Mouse (Mus musculus): ENCODE data around the gene Grxcr1.

Gene Grxcr1

GRCm38 (mm10) chr5:68087174-68087573 is 55.5 kb downstream of the Grxcr1 start:
- no peak for DNase-seq (ENCODE audit: low spot score in 2 of 2)

DNA sequence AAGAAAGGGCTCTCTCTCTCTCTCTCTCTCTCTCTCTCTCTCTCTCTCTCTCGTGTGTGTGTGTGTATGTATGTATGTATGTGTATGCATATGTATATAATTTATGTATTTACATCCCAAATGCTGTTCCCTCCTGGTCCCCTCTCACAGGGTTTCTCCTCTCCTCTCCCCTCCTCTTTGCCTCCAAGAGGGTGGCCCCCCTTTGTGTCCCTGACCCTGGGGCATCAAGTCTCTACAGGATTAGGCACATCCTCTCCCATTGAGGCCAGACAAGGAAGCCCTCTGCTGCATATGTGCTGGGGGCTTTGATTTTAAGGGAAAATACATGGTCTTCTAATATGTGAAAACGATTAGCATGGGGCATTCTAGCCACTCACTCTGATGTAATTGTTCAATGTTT is 61.5 kb downstream of the Grxcr1 start:
- no peak for DNase-seq (ENCODE audit: low spot score in 2 of 2)

DNA sequence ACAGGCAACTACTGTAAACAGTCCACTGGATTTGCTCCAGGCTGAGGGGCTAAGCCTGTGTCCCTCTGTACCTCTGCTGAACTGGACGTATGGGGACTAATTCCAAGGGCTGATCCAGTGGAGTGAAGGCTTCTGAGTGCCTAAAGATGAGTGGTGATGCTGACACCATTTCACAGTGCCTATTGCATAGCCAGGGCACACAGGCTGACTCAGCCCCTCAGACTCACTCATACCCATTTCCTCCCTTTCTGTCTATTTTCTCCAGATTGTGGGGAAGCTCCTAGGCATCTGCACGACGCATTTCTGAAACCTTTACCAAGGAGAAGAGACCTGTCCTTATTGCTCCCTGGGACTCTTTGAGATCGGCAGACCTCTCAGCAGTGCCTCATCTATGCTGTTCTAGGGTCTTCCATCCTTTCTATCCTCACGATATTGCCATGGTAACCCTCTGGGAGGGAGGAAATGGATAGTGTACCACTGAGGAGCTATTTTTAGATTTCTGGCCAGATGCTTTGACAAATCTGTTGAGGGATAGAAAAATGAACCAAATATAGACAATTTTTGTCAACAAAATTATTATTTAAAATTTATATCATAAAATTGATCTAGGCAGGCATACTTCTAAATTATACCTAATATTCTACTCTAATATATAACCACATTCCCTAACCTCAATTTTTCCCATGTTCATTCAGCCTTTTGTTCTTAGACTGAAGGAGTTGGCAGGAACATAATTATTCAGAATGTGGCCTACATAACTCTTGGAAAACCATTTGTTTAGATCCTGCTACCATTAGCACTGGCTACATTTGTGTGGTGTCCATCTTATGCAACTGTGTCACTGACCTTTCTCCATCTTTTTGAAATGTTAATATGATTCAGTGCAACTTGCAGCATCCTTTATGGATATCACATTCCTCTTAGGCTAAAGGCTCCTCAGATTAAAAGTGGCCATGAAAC is 66.3 kb downstream of the Grxcr1 start:
- no peak for DNase-seq (ENCODE audit: low spot score in 2 of 2)

GRCm38 (mm10) chr5:68112430-68113036 is 80.9 kb downstream of the Grxcr1 start:
- DNase-seq (ENCODE audit: low spot score in 2 of 2) = no peak

DNA sequence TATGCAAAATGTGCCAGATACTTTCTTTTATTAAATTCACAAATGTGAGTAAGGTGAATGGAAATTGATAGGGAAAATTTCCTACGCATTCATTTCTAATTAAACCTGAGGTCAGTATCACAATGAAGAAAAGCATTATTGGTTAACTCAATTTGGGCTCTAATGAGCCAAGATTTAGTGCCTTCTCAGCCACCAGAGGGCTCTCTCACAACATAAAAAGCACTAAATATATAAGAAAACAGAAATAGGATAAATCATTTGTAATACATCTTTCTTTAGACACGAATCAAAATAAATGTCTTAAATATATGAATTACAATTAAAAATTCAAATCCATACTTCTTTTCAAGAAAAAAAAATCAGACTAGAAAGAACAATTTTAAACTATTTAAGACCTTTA is 89.2 kb downstream of the Grxcr1 start:
- DNase-seq (ENCODE audit: low spot score in 2 of 2) = no peak

GRCm38 (mm10) chr5:68122883-68123282 is 91.2 kb downstream of the Grxcr1 start:
- no peak for DNase-seq (ENCODE audit: low spot score in 2 of 2)

DNA sequence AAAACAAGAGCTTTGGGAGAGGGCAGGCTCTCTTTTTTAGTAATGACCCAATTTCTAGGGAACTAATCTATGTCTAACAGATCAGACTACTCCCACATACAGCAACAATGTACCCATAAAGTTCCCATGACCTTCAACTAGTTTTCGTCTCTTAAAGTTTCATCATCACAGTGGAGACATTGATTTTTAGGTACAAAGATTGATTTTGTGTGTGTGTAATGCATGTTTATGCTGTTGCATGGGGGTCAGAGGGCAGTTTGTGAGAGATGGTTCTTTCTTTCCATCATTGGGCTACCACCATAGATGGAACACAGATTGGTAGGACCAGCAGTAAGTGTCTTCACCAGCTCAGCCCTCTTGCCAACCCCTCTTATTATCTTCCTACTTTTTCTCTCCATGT is 93.8 kb downstream of the Grxcr1 start:
- DNase-seq (ENCODE audit: low spot score in 2 of 2) = no peak

DNA sequence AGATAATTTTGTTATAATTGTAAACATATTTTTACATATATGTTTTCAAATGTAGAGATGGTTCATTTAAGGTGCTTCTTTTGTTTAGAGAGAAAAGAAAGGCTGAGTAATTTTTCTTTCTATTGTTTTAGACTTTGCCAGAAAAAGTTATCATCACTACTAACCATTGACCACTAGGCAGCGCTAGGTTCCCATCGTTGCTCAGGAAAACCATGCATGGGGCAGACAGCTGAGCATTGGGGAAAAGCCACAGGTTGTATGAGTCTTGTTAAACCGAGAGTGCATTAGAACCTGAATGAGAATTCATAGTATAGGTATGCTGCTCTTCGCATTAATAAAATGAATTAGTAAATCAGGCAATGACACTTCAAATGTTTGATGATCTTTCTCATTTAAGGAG is 96.8 kb downstream of the Grxcr1 start:
- no peak for DNase-seq (ENCODE audit: low spot score in 2 of 2)

DNA sequence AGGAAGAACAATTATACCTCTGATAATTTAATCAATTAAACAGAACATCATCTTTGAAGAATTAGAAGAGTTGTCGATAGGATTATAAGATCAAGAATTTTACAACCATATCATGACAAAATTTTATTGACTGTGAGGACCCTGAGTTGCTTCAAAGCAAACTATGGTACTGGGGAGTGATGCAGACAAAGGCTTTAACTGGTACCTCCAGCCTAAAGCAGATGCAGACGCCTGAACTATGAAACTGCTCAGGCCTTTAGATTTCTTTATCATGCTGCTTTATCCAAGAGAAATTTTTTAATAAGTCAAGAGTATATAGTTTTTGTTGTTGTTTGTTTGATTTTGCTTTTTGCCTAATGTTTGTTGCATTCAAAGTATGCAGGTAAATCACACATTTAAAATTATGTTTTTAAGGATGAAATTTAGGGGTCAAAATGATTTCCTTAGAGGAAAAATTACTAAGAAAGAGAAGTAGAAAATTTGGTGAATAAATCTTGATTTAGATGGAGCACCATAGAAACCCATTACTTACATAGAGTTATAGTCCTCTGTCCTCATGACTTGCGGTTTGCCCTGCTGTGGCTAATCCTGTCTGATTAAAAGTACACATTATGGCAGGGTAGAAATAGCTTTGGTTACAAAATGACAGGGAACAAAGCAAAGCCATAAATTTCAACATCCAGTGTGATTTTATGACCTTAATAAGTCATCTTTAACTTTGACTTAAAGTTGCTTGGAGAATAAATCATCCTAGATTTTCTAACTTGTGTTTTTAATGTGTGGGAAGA is 97.4 kb downstream of the Grxcr1 start:
- no peak for DNase-seq (ENCODE audit: low spot score in 2 of 2)

DNA sequence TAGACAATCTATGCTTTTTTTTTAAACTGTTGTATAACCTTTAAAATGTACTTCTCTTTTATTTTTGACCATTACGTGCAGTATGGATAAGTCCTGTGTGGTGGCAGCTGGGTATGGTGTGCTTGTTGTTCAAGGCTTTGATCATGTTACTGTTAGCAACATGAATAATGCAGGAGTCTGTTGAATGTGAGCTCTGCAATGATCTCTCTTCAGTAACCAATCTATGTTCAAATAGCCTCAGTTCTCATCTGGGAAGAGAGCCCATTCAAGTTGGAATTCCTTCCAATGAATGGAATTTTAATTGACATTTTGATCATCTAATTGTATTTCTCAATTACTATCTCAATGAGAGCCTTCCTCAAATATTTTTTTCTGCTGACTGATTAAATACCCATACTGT is 115.2 kb downstream of the Grxcr1 start:
- DNase-seq (ENCODE audit: low spot score in 2 of 2) = no peak

- no peak for DNase-seq (ENCODE audit: low spot score in 2 of 2)
These were observed 118.3 kb downstream of the Grxcr1 start for GRCm38 (mm10) chr5:68149946-68150345.

GRCm38 (mm10) chr5:68150347-68151043 is 118.9 kb downstream of the Grxcr1 start:
- no peak for DNase-seq (ENCODE audit: low spot score in 2 of 2)

GRCm38 (mm10) chr5:68162503-68162902 is 130.9 kb downstream of the Grxcr1 start:
- DNase-seq (ENCODE audit: low spot score in 2 of 2) = no peak

DNA sequence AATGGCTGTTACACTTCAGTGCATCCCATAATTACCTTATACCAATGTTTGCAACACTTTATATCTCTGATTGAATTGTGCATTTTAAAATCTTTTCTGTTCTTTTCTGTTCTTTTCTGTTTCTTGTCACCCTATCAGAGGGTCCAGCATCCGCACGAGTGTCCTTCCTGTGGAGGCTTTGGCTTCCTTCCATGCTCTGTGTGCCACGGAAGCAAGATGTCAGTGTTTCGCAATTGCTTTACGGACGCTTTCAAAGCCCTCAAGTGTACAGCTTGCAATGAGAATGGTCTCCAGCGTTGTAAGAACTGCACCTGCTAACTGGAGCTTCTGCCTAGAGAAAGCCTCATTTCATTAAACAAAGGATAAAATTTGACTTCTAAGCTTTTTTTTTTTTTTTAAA is 134.3 kb downstream of the Grxcr1 start:
- no peak for DNase-seq (ENCODE audit: low spot score in 2 of 2)

Data from urinary bladder, postnatal 36 days (tissue).